Mouse (Mus musculus) stomach, postnatal 0 days (tissue): ENCODE results near the gene Sema5a. TPM values are rescaled to one million over a fixed set of nuclear protein-coding genes. Genes with fewer than 3 reads are reported as not detected.
A peak's percentile ranks its signal among the peaks of the same experiment; 100 is the strongest.

Experiments used
- ATAC-seq: fragments of 200-750 bp; cut with Nextera tagmentation; 2 replicates; pipeline ENCODE4 v1.8.0; 2017; ENCODE audit not compliant: low FRiP score, low TSS enrichment
- DNase-seq: peaks from one replicate; pipeline ENCODE4 v3.0.0-alpha.2; 2016; ENCODE audit warnings: low spot score
- H3K27ac ChIP-seq: fragments of 300-500 bp; sonication (generic); replicated peaks from 2 replicates; pipeline ENCODE4 v1.5.1; 2014; ENCODE audit warnings: mild to moderate bottlenecking, control low read depth
- H3K27me3 ChIP-seq: fragments of 300-500 bp; sonication (generic); 2 replicates; pipeline ENCODE4 v1.6.1; 2014; ENCODE audit warnings: low read length; ENCODE audit not compliant: control insufficient read depth, insufficient read depth
- H3K36me3 ChIP-seq: fragments of 300-500 bp; sonication (generic); 2 replicates; pipeline ENCODE4 v1.6.1; 2014; ENCODE audit warnings: low read length, mixed read lengths; ENCODE audit not compliant: control insufficient read depth, insufficient read depth
- H3K4me1 ChIP-seq: fragments of 300-500 bp; sonication (generic); replicated peaks from 2 replicates; pipeline ENCODE4 v1.6.1; 2014; ENCODE audit warnings: antibody characterized with exemption; ENCODE audit not compliant: control insufficient read depth, insufficient read depth
- H3K4me2 ChIP-seq: fragments of 300-500 bp; sonication (generic); replicated peaks from 2 replicates; pipeline ENCODE4 v1.6.1; 2014; ENCODE audit warnings: low read depth, mild to moderate bottlenecking, control low read depth, moderate library complexity
- H3K4me3 ChIP-seq: fragments of 300-500 bp; sonication (generic); 2 replicates; pipeline ENCODE4 v1.5.1; 2014; ENCODE audit warnings: low read depth, low read length, control low read depth
- H3K9ac ChIP-seq: fragments of 300-500 bp; sonication (generic); 2 replicates; pipeline ENCODE4 v1.6.1; 2014; ENCODE audit warnings: mild to moderate bottlenecking, low read length, control low read depth, mixed read lengths
- H3K9me3 ChIP-seq: fragments of 300-500 bp; sonication (generic); 2 replicates; pipeline ENCODE4 v1.6.1; 2016; ENCODE audit warnings: low read length; ENCODE audit not compliant: control insufficient read depth
- CTCF ChIP-seq: IDR thresholded peaks from 2 replicates; pipeline ENCODE4 v1.5.1; 2016; ENCODE audit warnings: antibody characterized with exemption, low read depth, mild to moderate bottlenecking, moderate library complexity
- EP300 ChIP-seq: optimal IDR thresholded peaks from 2 replicates; pipeline ENCODE3; 2016; ENCODE audit warnings: antibody characterized with exemption
- WGBS: fragments of 180-500 bp; shearing (Covaris S2); extraction: QIAGEN DNeasy Blood & Tissue Kit; methylation state at CpG from one replicate; pipeline ENCODE4 v1.1.7; 2014; 5-methylcytosine and 5-hydroxymethylcytosine counted together
- polyA plus RNA-seq: library from polyadenylated mRNA; unstranded; fragments of >200 nt; fragmentation: Nextera tagmentation; extraction: Ambion mirVana; gene quantifications from 2 replicates; pipeline ENCODE4 v1.2.1, GENCODE M21; 2015

The Sema5a gene
- polyA plus RNA-seq, 1 experiment from 2014 or later, result 5.5 TPM

DNA sequence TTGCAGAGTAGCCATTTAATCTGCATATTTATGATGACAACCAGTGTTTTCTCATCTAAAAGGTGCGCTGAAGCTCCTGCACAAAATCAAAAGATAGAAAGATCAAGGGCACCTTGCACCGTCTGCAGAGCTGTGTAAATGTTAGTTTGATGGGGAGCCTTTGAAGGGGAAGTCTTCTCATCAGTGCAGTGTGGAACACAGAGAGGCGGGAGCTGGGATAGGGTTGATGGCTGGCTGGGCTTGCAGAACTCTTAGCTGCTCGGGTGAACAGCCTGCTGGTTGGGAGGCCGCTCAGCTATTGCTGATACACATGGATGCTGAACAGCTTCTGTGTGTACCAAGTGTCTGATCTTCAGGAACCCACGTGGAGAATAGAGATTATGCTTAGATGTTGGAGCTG is 53.9 kb downstream of the Sema5a start:
- ATAC-seq (no peak), DNase-seq (no peak)
- Histone ChIP-seq H3K36me3 (no peaks in the 10 kb centered on the region), H3K4me2 (no peak overlapping the region), H3K9ac (no peak overlapping the region), H3K27me3 (no peaks in the 10 kb centered on the region), H3K27ac (no peak overlapping the region), H3K4me3 (no peak overlapping the region), H3K4me1 (no peaks in the 10 kb centered on the region), H3K9me3 (no peaks in the 10 kb centered on the region)
- WGBS, result 65% methylated on average over 6 of the region's 6 CpGs
- no peak for TF ChIP-seq EP300
- TF ChIP-seq CTCF, result no peak

DNA sequence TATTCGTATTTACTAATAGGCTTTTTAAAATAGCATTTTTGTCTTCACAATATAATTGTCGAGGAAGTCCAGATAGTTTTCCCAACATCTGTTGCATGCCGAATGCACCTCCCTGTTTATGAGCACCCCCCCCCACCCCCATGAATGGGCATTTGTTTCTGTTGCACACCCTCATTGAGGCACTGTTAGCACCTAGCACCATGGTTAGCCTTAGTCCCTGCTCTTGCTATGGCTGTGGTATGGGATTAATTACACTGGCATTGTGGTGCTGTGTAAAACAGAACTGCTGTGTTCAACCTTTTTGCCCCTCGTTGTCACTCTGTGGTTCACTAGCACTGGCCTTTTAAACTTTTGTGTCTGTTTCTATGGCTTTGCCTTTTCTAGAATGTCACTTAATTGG is 56.4 kb downstream of the Sema5a start:
- ATAC-seq (no peak), DNase-seq (no peak)
- H3K9me3 ChIP-seq, result no peaks in the 10 kb centered on the region
- no peaks in the 10 kb centered on the region; the same call in 1 of the 2 replicates for H3K4me1 ChIP-seq
- no peak for TF ChIP-seq CTCF
- no peak for TF ChIP-seq EP300
- H3K4me3 ChIP-seq, result no peak overlapping the region
- H3K27me3 ChIP-seq, result no peaks in the 10 kb centered on the region
- no peak overlapping the region for H3K27ac ChIP-seq
- H3K4me2 ChIP-seq, result no peak overlapping the region
- H3K36me3 ChIP-seq, result no peaks in the 10 kb centered on the region
- 90% methylated on average over 4 of the region's 4 CpGs for WGBS
- no peak overlapping the region for H3K9ac ChIP-seq

DNA sequence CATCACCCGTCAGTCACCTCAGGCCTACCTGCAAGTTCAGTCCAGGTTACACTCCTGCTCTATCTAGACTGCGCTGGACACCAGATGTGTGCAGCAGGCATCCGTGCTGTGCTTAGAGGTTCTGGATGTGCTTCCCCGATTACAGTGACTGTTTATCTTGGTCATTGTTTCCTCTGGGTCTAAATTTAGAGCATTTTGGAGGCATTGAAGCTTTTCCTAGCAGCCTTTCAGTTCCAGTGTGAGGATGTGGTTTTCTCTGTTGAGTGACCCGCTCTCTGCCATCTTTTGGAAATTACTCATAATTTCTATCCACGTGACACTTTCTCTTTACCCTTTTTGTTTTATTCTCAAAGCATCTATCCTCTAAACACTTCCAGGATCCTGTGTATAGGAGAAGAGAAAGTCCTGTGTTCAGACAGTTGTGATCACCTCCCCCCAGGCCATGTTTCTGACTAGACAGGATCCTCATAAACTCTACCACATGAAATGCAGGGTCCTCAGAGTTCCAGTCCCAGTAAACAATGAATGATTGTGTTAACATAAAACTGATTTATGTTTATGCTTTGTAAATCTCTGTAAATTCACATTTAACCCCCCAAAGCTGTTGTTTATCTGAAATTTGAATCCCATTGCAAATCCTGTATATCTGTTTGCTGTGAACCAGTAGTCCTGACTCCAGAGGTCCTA is 62.1 kb downstream of the Sema5a start:
- H3K9ac ChIP-seq, result no peak overlapping the region
- no peaks in the 10 kb centered on the region; the same call in 1 of the 2 replicates for H3K4me1 ChIP-seq
- H3K4me2 ChIP-seq, result no peak overlapping the region
- no peaks in the 10 kb centered on the region for H3K36me3 ChIP-seq
- H3K4me3 ChIP-seq, result no peak overlapping the region
- TF ChIP-seq EP300 (no peak), CTCF (no peak)
- no peaks in the 10 kb centered on the region for H3K9me3 ChIP-seq
- no peaks in the 10 kb centered on the region for H3K27me3 ChIP-seq
- DNase-seq, result no peak
- peak overlapping the region; percentile 35; the same call in 1 of the 2 replicates for H3K27ac ChIP-seq
- ATAC-seq, result no peak
- WGBS, result 52% methylated on average over 6 of the region's 6 CpGs

DNA sequence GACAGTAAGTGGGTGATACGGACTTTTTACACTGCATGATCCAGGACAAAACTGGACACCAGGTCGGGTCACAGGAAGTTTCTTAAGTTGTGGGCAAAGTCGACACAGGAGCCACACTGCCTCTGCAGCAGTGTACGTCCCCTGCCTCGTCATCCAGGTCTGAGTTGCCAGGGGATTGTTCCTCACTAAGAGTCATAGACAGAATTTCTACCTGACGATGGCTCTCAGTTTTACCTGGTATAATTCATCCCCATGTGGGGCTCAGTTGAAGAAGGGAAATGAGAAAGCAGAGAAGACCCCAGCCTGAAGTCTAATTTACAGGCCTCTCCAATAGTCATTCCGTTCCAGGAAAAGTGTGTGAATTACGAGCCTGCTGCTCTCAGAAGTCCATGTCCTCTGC is 66.2 kb downstream of the Sema5a start:
- H3K9me3 ChIP-seq, result no peaks in the 10 kb centered on the region
- no peaks in the 10 kb centered on the region for H3K4me1 ChIP-seq
- no peak overlapping the region for H3K4me2 ChIP-seq
- WGBS, result 83% methylated on average over 8 of the region's 8 CpGs
- TF ChIP-seq EP300 (no peak), CTCF (no peak)
- no peak overlapping the region for H3K4me3 ChIP-seq
- H3K27ac ChIP-seq, result no peak overlapping the region
- H3K36me3 ChIP-seq, result no peaks in the 10 kb centered on the region
- ATAC-seq (no peak), DNase-seq (no peak)
- H3K9ac ChIP-seq, result no peak overlapping the region
- H3K27me3 ChIP-seq, result no peaks in the 10 kb centered on the region

DNA sequence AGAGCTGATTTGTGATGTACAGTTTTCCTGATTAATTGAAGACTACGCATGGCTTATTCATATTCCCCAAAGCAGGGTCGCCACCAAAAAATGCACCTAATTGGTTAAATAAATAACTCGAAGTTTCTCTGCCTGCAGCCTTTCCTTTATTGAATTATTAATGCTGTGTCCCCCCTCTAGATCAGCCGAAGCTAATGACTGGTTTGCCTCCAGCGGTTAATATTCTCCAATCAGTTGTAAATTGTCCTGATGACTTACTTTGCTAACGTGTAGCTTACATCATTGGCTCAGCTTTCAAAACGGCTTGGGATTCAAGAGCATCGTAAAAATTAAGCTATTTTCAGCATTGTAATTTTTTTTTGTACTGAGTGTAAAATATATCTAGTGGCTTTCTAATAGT is 66.7 kb downstream of the Sema5a start:
- no peaks in the 10 kb centered on the region for H3K9me3 ChIP-seq
- ATAC-seq (no peak), DNase-seq (no peak)
- no peak overlapping the region for H3K4me2 ChIP-seq
- H3K4me3 ChIP-seq, result no peak overlapping the region
- H3K27ac ChIP-seq, result no peak overlapping the region
- no peaks in the 10 kb centered on the region for H3K36me3 ChIP-seq
- no peak overlapping the region for H3K9ac ChIP-seq
- WGBS, result 75% methylated on average over 8 of the region's 8 CpGs
- TF ChIP-seq EP300 (no peak), CTCF (no peak)
- H3K4me1 ChIP-seq, result no peaks in the 10 kb centered on the region
- no peaks in the 10 kb centered on the region for H3K27me3 ChIP-seq

DNA sequence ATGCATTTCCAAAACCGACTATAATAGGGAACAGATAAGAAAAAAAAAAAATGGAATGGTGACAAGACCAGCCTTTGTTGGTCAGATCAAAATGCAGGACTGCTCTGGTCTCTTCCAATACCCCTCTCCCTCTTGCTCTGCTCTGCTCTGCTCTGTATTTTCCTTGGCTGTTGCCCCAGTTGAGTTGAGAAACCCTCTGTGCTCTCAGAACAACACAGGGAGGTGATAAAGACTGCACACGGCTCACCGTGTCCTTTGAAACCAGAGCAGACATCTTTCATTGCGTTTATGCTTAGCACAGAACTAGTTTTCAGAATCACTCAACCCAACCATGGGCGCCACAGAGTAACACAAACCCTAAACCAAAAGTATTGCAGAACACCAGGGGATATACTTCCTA is 72.5 kb downstream of the Sema5a start:
- no peaks in the 10 kb centered on the region for H3K27me3 ChIP-seq
- DNase-seq, result no peak
- TF ChIP-seq CTCF, result no peak
- no peak for TF ChIP-seq EP300
- H3K4me1 ChIP-seq, result no peaks in the 10 kb centered on the region
- WGBS, result 75% methylated on average over 5 of the region's 5 CpGs
- no peak overlapping the region for H3K27ac ChIP-seq
- no peak overlapping the region for H3K9ac ChIP-seq
- no peaks in the 10 kb centered on the region for H3K36me3 ChIP-seq
- H3K4me3 ChIP-seq, result no peak overlapping the region
- no peak overlapping the region for H3K4me2 ChIP-seq
- ATAC-seq, result no peak
- H3K9me3 ChIP-seq, result no peaks in the 10 kb centered on the region
